Mouse (Mus musculus) forebrain, embryonic 15.5 days (tissue): ENCODE results near the gene Unc80. TPM values are rescaled to one million over a fixed set of nuclear protein-coding genes. Genes with fewer than 3 reads are reported as not detected.

ENCODE experiments used
- ATAC-seq: fragments of 200-750 bp; cut with Nextera tagmentation; replicated peaks from 2 replicates; pipeline ENCODE4 v1.8.0; 2017; ENCODE audit warnings: mild to moderate bottlenecking, moderate TSS enrichment, moderate library complexity
- H3K27ac ChIP-seq: fragments of 300-500 bp; sonication (generic); replicated peaks from 2 replicates; pipeline ENCODE4 v1.5.1; 2015; ENCODE audit warnings: mild to moderate bottlenecking, inconsistent platforms
- H3K27me3 ChIP-seq: fragments of 300-500 bp; sonication (generic); 2 replicates; pipeline ENCODE4 v1.6.1; 2015; ENCODE audit warnings: inconsistent platforms
- H3K36me3 ChIP-seq: fragments of 300-500 bp; sonication (generic); 2 replicates; pipeline ENCODE4 v1.6.1; 2015; ENCODE audit warnings: mild to moderate bottlenecking, inconsistent platforms
- H3K4me1 ChIP-seq: fragments of 300-500 bp; sonication (generic); 2 replicates; pipeline ENCODE4 v1.6.1; 2015; ENCODE audit warnings: inconsistent platforms
- H3K4me2 ChIP-seq: fragments of 300-500 bp; sonication (generic); replicated peaks from 2 replicates; pipeline ENCODE4 v1.6.1; 2015; ENCODE audit warnings: mild to moderate bottlenecking, inconsistent platforms
- H3K4me3 ChIP-seq: fragments of 300-500 bp; sonication (generic); 2 replicates; pipeline ENCODE4 v1.5.1; 2015; ENCODE audit warnings: mild to moderate bottlenecking, inconsistent platforms
- H3K9ac ChIP-seq: fragments of 300-500 bp; sonication (generic); replicated peaks from 2 replicates; pipeline ENCODE4 v1.6.1; 2015; ENCODE audit warnings: mild to moderate bottlenecking, inconsistent platforms
- H3K9me3 ChIP-seq: fragments of 300-500 bp; sonication (generic); 2 replicates; pipeline ENCODE4 v1.6.1; 2016; ENCODE audit warnings: inconsistent platforms
- WGBS: fragments of 180-500 bp; shearing (Covaris S2); methylation state at CpG from one replicate; pipeline ENCODE4 v1.1.7; 2015; ENCODE audit warnings: mixed read lengths; 5-methylcytosine and 5-hydroxymethylcytosine counted together
- polyA plus RNA-seq: library from polyadenylated mRNA; unstranded; fragments of >200 nt; fragmentation: Nextera tagmentation; extraction: Ambion mirVana; gene quantifications from 2 replicates; pipeline ENCODE4 v1.2.1, GENCODE M21; 2015

Unc80 gene
- polyA plus RNA-seq, result 2.0 and 3.9 TPM in 2 replicates

- H3K36me3 ChIP-seq, result no peaks in the 10 kb centered on the region
- peak; percentile 91 for ATAC-seq
- H3K4me2 ChIP-seq, result peak within 1 kb of the TSS; percentile 92
- peak within 1 kb of the TSS; percentile 83 for H3K4me3 ChIP-seq
- peaks cover 12% of the 10 kb centered on the region for H3K4me1 ChIP-seq
- peak within 1 kb of the TSS; percentile 34; the same call in 1 of the 2 replicates for H3K27ac ChIP-seq
- H3K9ac ChIP-seq, result peak within 1 kb of the TSS; percentile 81
- H3K27me3 ChIP-seq, result no peaks in the 10 kb centered on the region
- under 1% methylated on average over 79 of the region's 83 CpGs for WGBS
- no peaks in the 10 kb centered on the region for H3K9me3 ChIP-seq
These were observed at the start of gene Unc80 for GRCm38 (mm10) chr1:66467821-66468703. Gene Unc80, plus strand, starts transcription at chr1:66468367.

- no peaks in the 10 kb centered on the region for H3K4me1 ChIP-seq
- no peak overlapping the region for H3K4me2 ChIP-seq
- ATAC-seq, result no peak
- no peak overlapping the region for H3K4me3 ChIP-seq
- no peaks in the 10 kb centered on the region for H3K9me3 ChIP-seq
- H3K36me3 ChIP-seq, result peaks cover 68% of the 10 kb centered on the region
- no peaks in the 10 kb centered on the region for H3K27me3 ChIP-seq
- H3K9ac ChIP-seq, result no peak overlapping the region
- WGBS, result 92% methylated on average over 5 of the region's 5 CpGs
- H3K27ac ChIP-seq, result no peak overlapping the region
These were observed 42.1 kb upstream of the Unc80 start for GRCm38 (mm10) chr1:66426073-66426472.

GRCm38 (mm10) chr1:66430962-66431361 is 37.2 kb upstream of the Unc80 start:
- Histone ChIP-seq H3K36me3 (peaks cover 61% of the 10 kb centered on the region), H3K4me1 (no peaks in the 10 kb centered on the region), H3K27me3 (no peaks in the 10 kb centered on the region), H3K4me3 (no peak overlapping the region), H3K4me2 (no peak overlapping the region), H3K27ac (no peak overlapping the region), H3K9ac (no peak overlapping the region), H3K9me3 (no peaks in the 10 kb centered on the region)
- ATAC-seq, result 0 out of 2 replicates have a peak, but pooled peaks have one; percentile 46

- Histone ChIP-seq H3K4me1 (no peaks in the 10 kb centered on the region), H3K9ac (no peak overlapping the region), H3K4me3 (no peak overlapping the region), H3K27ac (no peak overlapping the region), H3K36me3 (peaks cover 58% of the 10 kb centered on the region), H3K4me2 (no peak overlapping the region), H3K9me3 (no peaks in the 10 kb centered on the region), H3K27me3 (no peaks in the 10 kb centered on the region)
- WGBS, result 93% methylated on average over 6 of the region's 6 CpGs
- no peak for ATAC-seq
These were observed 36.7 kb upstream of the Unc80 start for GRCm38 (mm10) chr1:66431472-66431871.

- no peak for ATAC-seq
- Histone ChIP-seq H3K9ac (no peak overlapping the region), H3K4me1 (no peaks in the 10 kb centered on the region), H3K27me3 (no peaks in the 10 kb centered on the region), H3K36me3 (peaks cover 60% of the 10 kb centered on the region), H3K27ac (no peak overlapping the region), H3K4me3 (no peak overlapping the region), H3K9me3 (no peaks in the 10 kb centered on the region), H3K4me2 (no peak overlapping the region)
- WGBS, result 87% methylated on average over 2 of the region's 2 CpGs
These were observed 30.1 kb upstream of the Unc80 start for GRCm38 (mm10) chr1:66438069-66438468.

GRCm38 (mm10) chr1:66442922-66443321 is 25.2 kb upstream of the Unc80 start:
- WGBS, result 83% methylated on average over 2 of the region's 2 CpGs
- Histone ChIP-seq H3K9me3 (no peaks in the 10 kb centered on the region), H3K4me3 (no peak overlapping the region), H3K4me2 (no peak overlapping the region), H3K27ac (no peak overlapping the region), H3K9ac (no peak overlapping the region), H3K4me1 (no peaks in the 10 kb centered on the region), H3K27me3 (no peaks in the 10 kb centered on the region), H3K36me3 (peaks cover 48% of the 10 kb centered on the region)
- ATAC-seq, result 0 out of 2 replicates have a peak, but pooled peaks have one; percentile 26

GRCm38 (mm10) chr1:66449471-66449870 is 18.7 kb upstream of the Unc80 start:
- 75% methylated on average over 2 of the region's 2 CpGs for WGBS
- H3K4me3 ChIP-seq, result no peak overlapping the region
- no peaks in the 10 kb centered on the region for H3K27me3 ChIP-seq
- H3K4me1 ChIP-seq, result no peaks in the 10 kb centered on the region
- H3K9me3 ChIP-seq, result no peaks in the 10 kb centered on the region
- ATAC-seq, result no peak
- peaks cover under 1% of the 10 kb centered on the region; the same call in 1 of the 2 replicates for H3K36me3 ChIP-seq
- no peak overlapping the region for H3K9ac ChIP-seq
- H3K27ac ChIP-seq, result no peak overlapping the region
- no peak overlapping the region for H3K4me2 ChIP-seq

- Histone ChIP-seq H3K27me3 (no peaks in the 10 kb centered on the region), H3K4me1 (no peaks in the 10 kb centered on the region), H3K4me3 (no peak overlapping the region), H3K9ac (no peak overlapping the region), H3K9me3 (no peaks in the 10 kb centered on the region), H3K27ac (no peak overlapping the region), H3K36me3 (no peaks in the 10 kb centered on the region), H3K4me2 (no peak overlapping the region)
- 25% methylated on average over 2 of the region's 2 CpGs for WGBS
- ATAC-seq, result no peak
These were observed 11.6 kb upstream of the Unc80 start for GRCm38 (mm10) chr1:66456580-66456979.

GRCm38 (mm10) chr1:66457747-66458146 is 10.4 kb upstream of the Unc80 start:
- ATAC-seq, result no peak
- no peaks in the 10 kb centered on the region for H3K36me3 ChIP-seq
- WGBS, result 88% methylated on average over 3 of the region's 3 CpGs
- no peak overlapping the region for H3K9ac ChIP-seq
- H3K4me1 ChIP-seq, result no peaks in the 10 kb centered on the region
- no peaks in the 10 kb centered on the region for H3K9me3 ChIP-seq
- no peak overlapping the region for H3K27ac ChIP-seq
- no peaks in the 10 kb centered on the region for H3K27me3 ChIP-seq
- no peak overlapping the region for H3K4me2 ChIP-seq
- no peak overlapping the region for H3K4me3 ChIP-seq

- no peaks in the 10 kb centered on the region for H3K9me3 ChIP-seq
- no peaks in the 10 kb centered on the region for H3K36me3 ChIP-seq
- no peaks in the 10 kb centered on the region for H3K27me3 ChIP-seq
- no peaks in the 10 kb centered on the region for H3K4me1 ChIP-seq
- no peak overlapping the region for H3K4me2 ChIP-seq
- H3K27ac ChIP-seq, result no peak overlapping the region
- H3K4me3 ChIP-seq, result no peak overlapping the region
- no peak for ATAC-seq
- no peak overlapping the region for H3K9ac ChIP-seq
- WGBS, result 81% methylated on average over 3 of the region's 3 CpGs
These were observed 8.8 kb upstream of the Unc80 start for GRCm38 (mm10) chr1:66459394-66459793.

GRCm38 (mm10) chr1:66460850-66461249 is 7.3 kb upstream of the Unc80 start:
- Histone ChIP-seq H3K9ac (no peak overlapping the region), H3K9me3 (no peaks in the 10 kb centered on the region), H3K27me3 (no peaks in the 10 kb centered on the region), H3K4me2 (no peak overlapping the region), H3K4me3 (no peak overlapping the region), H3K36me3 (no peaks in the 10 kb centered on the region), H3K27ac (no peak overlapping the region), H3K4me1 (no peaks in the 10 kb centered on the region)
- WGBS, result 69% methylated on average over 4 of the region's 4 CpGs
- no peak for ATAC-seq

- WGBS, result 8% methylated on average over 3 of the region's 3 CpGs
- Histone ChIP-seq H3K9ac (peak overlapping the region; percentile 81), H3K4me3 (peak overlapping the region; percentile 83), H3K4me2 (peak overlapping the region; percentile 92), H3K4me1 (peaks cover 12% of the 10 kb centered on the region), H3K27ac (no peak overlapping the region), H3K27me3 (no peaks in the 10 kb centered on the region), H3K36me3 (no peaks in the 10 kb centered on the region), H3K9me3 (no peaks in the 10 kb centered on the region)
- ATAC-seq, result peak; percentile 65
These were observed 495 bp downstream of the Unc80 start for GRCm38 (mm10) chr1:66468704-66469020.

- WGBS, result 78% methylated on average over 3 of the region's 3 CpGs
- ATAC-seq, result no peak
- H3K27ac ChIP-seq, result no peak overlapping the region
These were observed 14.6 kb downstream of the Unc80 start for GRCm38 (mm10) chr1:66482751-66483150.

More at GRCm38 (mm10) chr1:66482751-66483150, 14.6 kb downstream of the Unc80 start:
- Histone ChIP-seq H3K9me3 (no peaks in the 10 kb centered on the region), H3K4me2 (no peak overlapping the region), H3K27me3 (no peaks in the 10 kb centered on the region), H3K4me3 (no peak overlapping the region), H3K4me1 (no peaks in the 10 kb centered on the region), H3K9ac (no peak overlapping the region), H3K36me3 (no peaks in the 10 kb centered on the region)
